Mouse (Mus musculus) megakaryocyte, embryonic 14.5 days (primary cell): ENCODE measurements around the gene Thumpd1. TPM values are rescaled to one million over a fixed set of nuclear protein-coding genes. Genes with fewer than 3 reads are reported as not detected.

ENCODE experiments used
- H3K27me3 ChIP-seq: replicated peaks from 2 replicates; pipeline ENCODE3; 2012; ENCODE audit warnings: inconsistent platforms
- H3K36me3 ChIP-seq: replicated peaks from 2 replicates; pipeline ENCODE3; 2012; ENCODE audit warnings: low read length, inconsistent platforms, mixed read lengths
- H3K4me1 ChIP-seq: 2 replicates; pipeline ENCODE4 v1.6.1; 2012; ENCODE audit warnings: inconsistent platforms
- H3K4me3 ChIP-seq: replicated peaks from 2 replicates; pipeline ENCODE3; 2012; ENCODE audit warnings: moderate library complexity, mild to moderate bottlenecking, inconsistent platforms
- H3K9me3 ChIP-seq: 2 replicates; pipeline ENCODE4 v1.6.1; 2012; ENCODE audit warnings: inconsistent platforms
- FLI1 ChIP-seq: IDR thresholded peaks from 2 replicates; pipeline ENCODE4 v1.6.1; 2012; ENCODE audit warnings: low read length, inconsistent platforms, mixed read lengths
- GATA1 ChIP-seq: IDR thresholded peaks from 3 replicates; pipeline ENCODE4 v1.6.1; 2012; ENCODE audit warnings: mixed read lengths, low read length, inconsistent platforms, borderline replicate concordance
- polyA plus RNA-seq: library from polyadenylated mRNA; stranded (reverse); fragments of >175 nt; gene quantifications from 2 replicates; pipeline ENCODE4 v1.2.3, GENCODE M21; 2012; ENCODE audit warnings: low replicate concordance; ENCODE audit not compliant: insufficient read depth

Thumpd1 gene
- 12.1 and 14.0 TPM in 2 replicates for polyA plus RNA-seq

- peak within 1 kb of the TSS; percentile 100 for H3K4me3 ChIP-seq
- H3K9me3 ChIP-seq, result no peaks in the 10 kb centered on the region
- TF ChIP-seq FLI1 (no peak), GATA1 (no peak)
- H3K27me3 ChIP-seq, result no peaks in the 10 kb centered on the region
- H3K36me3 ChIP-seq, result peaks cover 38% of the 10 kb centered on the region
- peaks cover 16% of the 10 kb centered on the region for H3K4me1 ChIP-seq
Measured at GRCm38 (mm10) chr7:119720253-119720946, at the start of gene Thumpd1. Gene Thumpd1 (minus strand): TSS chr7:119720798.

DNA sequence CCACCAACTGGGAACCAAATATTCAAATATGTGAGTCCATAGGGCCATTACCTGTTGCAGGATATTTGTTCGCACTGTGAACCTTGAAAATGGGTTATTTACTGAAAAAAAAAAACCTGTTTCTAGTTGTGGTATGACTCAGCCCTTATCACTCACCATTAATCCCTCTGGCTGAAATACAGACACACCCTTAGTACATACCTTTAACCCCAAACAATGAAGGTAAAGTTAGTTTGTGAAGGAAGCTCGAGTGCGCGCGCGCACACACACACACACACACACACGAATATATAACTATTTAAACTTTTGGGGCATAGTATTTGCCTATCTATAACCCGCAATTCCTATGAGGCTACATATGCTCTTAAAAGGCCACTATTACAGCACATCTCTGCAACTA is 49.3 kb upstream of the Thumpd1 start:
- Histone ChIP-seq H3K4me3 (no peak overlapping the region), H3K27me3 (no peaks in the 10 kb centered on the region), H3K4me1 (no peaks in the 10 kb centered on the region), H3K9me3 (no peaks in the 10 kb centered on the region), H3K36me3 (no peaks in the 10 kb centered on the region)
- no peak for TF ChIP-seq GATA1
- no peak for TF ChIP-seq FLI1

GRCm38 (mm10) chr7:119766996-119767395 is 46.4 kb upstream of the Thumpd1 start:
- no peaks in the 10 kb centered on the region for H3K36me3 ChIP-seq
- no peaks in the 10 kb centered on the region for H3K27me3 ChIP-seq
- no peaks in the 10 kb centered on the region for H3K9me3 ChIP-seq
- no peak overlapping the region for H3K4me3 ChIP-seq
- TF ChIP-seq GATA1 (no peak), FLI1 (no peak)
- no peaks in the 10 kb centered on the region for H3K4me1 ChIP-seq

- H3K9me3 ChIP-seq, result no peaks in the 10 kb centered on the region
- H3K27me3 ChIP-seq, result peaks cover 3% of the 10 kb centered on the region
- no peaks in the 10 kb centered on the region for H3K4me1 ChIP-seq
- H3K4me3 ChIP-seq, result no peak overlapping the region
- no peak for TF ChIP-seq GATA1
- TF ChIP-seq FLI1, result no peak
- H3K36me3 ChIP-seq, result no peaks in the 10 kb centered on the region
Measured at GRCm38 (mm10) chr7:119764377-119764776, 43.8 kb upstream of the Thumpd1 start.

GRCm38 (mm10) chr7:119762166-119762697 is 41.6 kb upstream of the Thumpd1 start:
- Histone ChIP-seq H3K36me3 (no peaks in the 10 kb centered on the region), H3K9me3 (no peaks in the 10 kb centered on the region), H3K4me1 (no peaks in the 10 kb centered on the region), H3K27me3 (peaks cover 3% of the 10 kb centered on the region), H3K4me3 (no peak overlapping the region)
- no peak for TF ChIP-seq GATA1
- TF ChIP-seq FLI1, result no peak

- Histone ChIP-seq H3K27me3 (peaks cover 3% of the 10 kb centered on the region), H3K4me1 (no peaks in the 10 kb centered on the region), H3K9me3 (no peaks in the 10 kb centered on the region), H3K4me3 (no peak within 1 kb of the TSS), H3K36me3 (no peaks in the 10 kb centered on the region)
- TF ChIP-seq FLI1 (no peak), GATA1 (no peak)
Measured at GRCm38 (mm10) chr7:119760527-119760951, 39.9 kb upstream of the Thumpd1 start, which contains the start of gene Acsm3. Gene Acsm3 (plus strand): TSS chr7:119760923.

DNA sequence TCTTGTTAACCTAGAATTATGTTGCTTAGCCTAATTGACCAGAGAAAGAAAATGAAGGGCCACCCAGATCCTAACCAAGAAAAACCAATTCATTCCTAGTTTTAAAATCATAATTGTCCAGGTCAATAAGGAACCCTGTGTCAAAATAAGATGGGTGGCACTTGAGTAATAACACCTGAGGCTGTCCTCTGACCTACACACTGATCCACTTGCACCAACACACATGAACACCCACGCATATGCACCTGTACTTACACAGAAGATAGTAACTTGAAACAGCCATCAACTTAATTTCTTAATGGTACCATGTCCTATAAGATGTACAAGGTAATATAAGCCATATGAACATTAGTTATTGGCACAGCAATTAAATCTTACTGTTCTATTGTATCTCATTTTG is 33.1 kb upstream of the Thumpd1 start:
- H3K27me3 ChIP-seq, result no peaks in the 10 kb centered on the region
- H3K9me3 ChIP-seq, result no peaks in the 10 kb centered on the region
- no peaks in the 10 kb centered on the region for H3K4me1 ChIP-seq
- no peak for TF ChIP-seq GATA1
- TF ChIP-seq FLI1, result no peak
- H3K36me3 ChIP-seq, result no peaks in the 10 kb centered on the region
- no peak overlapping the region for H3K4me3 ChIP-seq

- H3K4me3 ChIP-seq, result no peak overlapping the region
- H3K36me3 ChIP-seq, result no peaks in the 10 kb centered on the region
- TF ChIP-seq GATA1, result no peak
- TF ChIP-seq FLI1, result no peak
- H3K27me3 ChIP-seq, result no peaks in the 10 kb centered on the region
- no peaks in the 10 kb centered on the region for H3K4me1 ChIP-seq
- 0 out of 2 replicates have a peak, but pooled peaks cover 3% of the 10 kb centered on the region for H3K9me3 ChIP-seq
Measured at GRCm38 (mm10) chr7:119749942-119750341, 29.3 kb upstream of the Thumpd1 start.

DNA sequence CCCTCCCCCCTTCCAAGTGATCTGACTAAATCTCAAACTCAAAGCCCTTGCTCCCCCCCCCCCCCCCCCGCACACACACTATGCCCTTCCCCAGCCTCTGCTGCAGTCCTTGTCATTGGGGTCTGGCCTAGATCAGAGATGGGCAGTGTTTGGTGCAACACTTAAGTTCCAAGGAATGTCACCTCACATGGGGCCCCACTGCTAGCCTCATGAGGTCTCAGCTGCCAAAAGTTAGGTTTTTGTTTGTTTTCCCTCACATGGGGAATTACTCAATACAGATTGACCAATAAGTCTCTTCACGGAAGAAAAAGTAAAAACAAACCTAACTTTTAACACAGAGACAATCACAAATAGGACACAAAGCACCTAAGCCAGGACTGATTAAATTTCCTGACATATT is 28.2 kb upstream of the Thumpd1 start:
- Histone ChIP-seq H3K36me3 (no peaks in the 10 kb centered on the region), H3K4me3 (no peak overlapping the region), H3K9me3 (peaks cover 9% of the 10 kb centered on the region), H3K27me3 (peaks cover 5% of the 10 kb centered on the region), H3K4me1 (peaks cover 6% of the 10 kb centered on the region)
- no peak for TF ChIP-seq FLI1
- TF ChIP-seq GATA1, result no peak

DNA sequence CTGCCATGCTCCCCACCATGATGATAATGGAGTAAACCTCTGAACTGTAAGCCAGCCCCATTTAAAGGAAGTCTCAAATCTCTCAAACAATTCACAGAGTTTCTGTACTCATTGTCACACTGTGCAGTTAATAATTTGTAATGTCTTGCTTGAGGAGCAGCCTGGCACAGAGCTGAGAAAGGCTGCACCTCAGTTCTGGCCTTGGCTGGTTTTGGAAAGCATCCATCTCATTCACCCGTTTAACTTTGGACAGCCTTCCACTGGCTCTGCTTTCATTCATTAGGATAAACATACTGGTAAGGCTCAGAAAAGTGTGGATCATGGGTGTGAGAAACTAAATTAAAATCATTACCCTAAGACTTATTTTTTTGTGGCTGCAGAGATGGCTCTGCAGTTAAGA is 25.3 kb upstream of the Thumpd1 start:
- no peaks in the 10 kb centered on the region for H3K36me3 ChIP-seq
- peaks cover 11% of the 10 kb centered on the region for H3K27me3 ChIP-seq
- peaks cover 9% of the 10 kb centered on the region for H3K9me3 ChIP-seq
- no peak for TF ChIP-seq FLI1
- TF ChIP-seq GATA1, result no peak
- no peak overlapping the region for H3K4me3 ChIP-seq
- H3K4me1 ChIP-seq, result peaks cover 6% of the 10 kb centered on the region
